Mouse (Mus musculus): ENCODE measurements around the gene Arpc2.

- TF ChIP-seq CTCF (IDR thresholded peaks at IDR 0.05; ENCODE audit: low read depth, low read length) (no peak), POLR2AphosphoS5 (IDR thresholded peaks at IDR 0.05; ENCODE audit: insufficient replicate concordance, low read depth, low read length) (no peak), GATA1 (IDR thresholded peaks at IDR 0.05; ENCODE audit: borderline replicate concordance, low read length) (no peak), TAL1 (conservative IDR thresholded peaks at IDR 0.05; ENCODE audit: low read depth, low read length) (no peak)
Measured at GRCm38 (mm10) chr1:74283686-74284463, 48.0 kb downstream of the Arpc2 start.
